Mouse (Mus musculus) lung, embryonic 14.5 days (tissue): ENCODE results near the gene Trim54. TPM values are rescaled to one million over a fixed set of nuclear protein-coding genes. Genes with fewer than 3 reads are reported as not detected.

Source experiments
- ATAC-seq: fragments of 200-750 bp; cut with Nextera tagmentation; 2 replicates; pipeline ENCODE4 v1.8.0; 2017; ENCODE audit warnings: mild to moderate bottlenecking, moderate TSS enrichment, moderate library complexity; ENCODE audit not compliant: insufficient read depth
- DNase-seq: peaks from one replicate; pipeline ENCODE4 v3.0.0-alpha.2; 2015
- H3K27ac ChIP-seq: fragments of 300-500 bp; sonication (generic); 2 replicates; pipeline ENCODE4 v1.5.1; 2014; ENCODE audit warnings: low read depth, mild to moderate bottlenecking, moderate library complexity
- H3K27me3 ChIP-seq: fragments of 300-500 bp; sonication (generic); 2 replicates; pipeline ENCODE4 v1.6.1; 2014; ENCODE audit warnings: low read length, control low read depth; ENCODE audit not compliant: insufficient read depth
- H3K36me3 ChIP-seq: fragments of 300-500 bp; sonication (generic); 2 replicates; pipeline ENCODE4 v1.6.1; 2014; ENCODE audit warnings: control low read depth; ENCODE audit not compliant: insufficient read depth
- H3K4me1 ChIP-seq: fragments of 300-500 bp; sonication (generic); 2 replicates; pipeline ENCODE4 v1.6.1; 2014; ENCODE audit warnings: antibody characterized with exemption, control low read depth; ENCODE audit not compliant: insufficient read depth
- H3K4me2 ChIP-seq: fragments of 300-500 bp; sonication (generic); 2 replicates; pipeline ENCODE4 v1.6.1; 2014; ENCODE audit warnings: mild to moderate bottlenecking
- H3K4me3 ChIP-seq: fragments of 300-500 bp; sonication (generic); 2 replicates; pipeline ENCODE4 v1.5.1; 2014; ENCODE audit warnings: low read depth, low read length
- H3K9ac ChIP-seq: fragments of 300-500 bp; sonication (generic); 2 replicates; pipeline ENCODE4 v1.6.1; 2014
- H3K9me3 ChIP-seq: fragments of 300-500 bp; sonication (generic); 2 replicates; pipeline ENCODE4 v1.6.1; 2016; ENCODE audit warnings: low read depth, low read length, control low read depth
- CTCF ChIP-seq: IDR thresholded peaks from 2 replicates; pipeline ENCODE4 v1.5.1; 2016; ENCODE audit warnings: antibody characterized with exemption, low read depth
- WGBS: fragments of 180-500 bp; shearing (Covaris S2); extraction: QIAGEN DNeasy Blood & Tissue Kit; methylation state at CpG from one replicate; pipeline ENCODE4 v1.1.7; 2014; 5-methylcytosine and 5-hydroxymethylcytosine counted together
- polyA plus RNA-seq: library from polyadenylated mRNA; unstranded; fragments of >200 nt; fragmentation: Nextera tagmentation; extraction: Ambion mirVana; gene quantifications from 2 replicates; pipeline ENCODE4 v1.2.1, GENCODE M21; 2014

The Trim54 gene
- polyA plus RNA-seq, 1 experiment from 2014 or later: not detected

DNA sequence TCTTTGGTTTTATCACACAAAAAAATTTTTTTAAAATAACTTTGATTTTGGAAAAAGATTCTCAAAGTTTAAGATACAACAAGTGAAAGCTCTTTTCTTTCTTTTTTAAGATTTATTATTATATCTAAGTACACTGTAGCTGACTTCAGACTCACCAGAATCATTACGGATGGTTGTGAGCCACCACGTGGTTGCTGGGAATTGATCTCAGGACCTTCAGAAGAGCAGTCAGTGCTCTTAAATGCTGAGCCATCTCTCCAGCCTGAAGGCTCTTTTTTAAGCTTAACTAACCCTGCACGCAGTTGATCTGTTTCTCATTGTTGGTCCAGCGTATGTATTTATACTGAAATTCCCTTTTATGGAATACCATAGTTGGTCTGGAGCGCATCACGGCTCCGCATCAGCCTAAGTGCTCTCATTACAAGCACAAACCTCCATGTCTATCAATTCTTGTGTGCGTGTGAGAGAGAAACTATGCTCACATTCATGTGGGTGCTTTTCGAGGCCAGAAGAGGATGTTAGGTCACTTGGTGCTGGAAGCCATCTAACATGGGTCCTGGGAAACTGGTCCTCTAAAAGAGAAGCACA lies 64.8 kb downstream of the Trim54 start:
- no peak for TF ChIP-seq CTCF
- Histone ChIP-seq H3K36me3 (no peaks in the 10 kb centered on the region), H3K4me1 (peaks cover 6% of the 10 kb centered on the region; the same call in 1 of the 2 replicates), H3K4me3 (no peak overlapping the region), H3K27ac (no peak overlapping the region), H3K9me3 (no peaks in the 10 kb centered on the region), H3K4me2 (no peak overlapping the region), H3K9ac (no peak overlapping the region), H3K27me3 (no peaks in the 10 kb centered on the region)
- ATAC-seq: no peak
- WGBS: 93% methylated on average over 9 of the region's 9 CpGs
- DNase-seq: no peak

DNA sequence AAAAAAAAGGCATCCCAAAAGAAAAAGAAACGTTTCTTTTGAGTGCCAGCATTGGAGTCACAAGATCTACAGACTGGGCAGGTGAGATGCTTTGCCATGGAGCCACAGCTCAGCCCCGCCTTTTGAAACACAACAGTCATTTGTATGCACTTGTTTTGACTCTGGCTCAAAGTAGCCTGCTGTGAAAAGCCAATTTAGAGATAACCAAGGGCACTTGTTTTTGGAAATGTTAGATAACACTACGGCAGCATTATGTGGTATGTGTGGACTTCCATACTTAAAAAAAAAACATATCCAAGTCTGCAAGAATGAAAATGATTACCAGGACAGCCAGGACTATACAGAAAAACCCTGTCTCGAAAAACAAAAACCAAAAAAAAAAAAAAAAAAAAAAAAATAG lies 67.2 kb downstream of the Trim54 start:
- no peak overlapping the region for H3K27ac ChIP-seq
- H3K4me2 ChIP-seq: no peak overlapping the region
- H3K36me3 ChIP-seq: peaks cover 23% of the 10 kb centered on the region
- DNase-seq (no peak), ATAC-seq (no peak)
- TF ChIP-seq CTCF: no peak
- no peaks in the 10 kb centered on the region for H3K27me3 ChIP-seq
- H3K9me3 ChIP-seq: no peaks in the 10 kb centered on the region
- no peak overlapping the region for H3K4me3 ChIP-seq
- H3K4me1 ChIP-seq: peaks cover 6% of the 10 kb centered on the region; the same call in 1 of the 2 replicates
- H3K9ac ChIP-seq: no peak overlapping the region
- WGBS: 46% methylated on average over 4 of the region's 4 CpGs

Other genes starting within 250 kb of the Trim54 start
- gene Tmem214, start 248.7 kb upstream of the Trim54 start, polyA plus RNA-seq: 72.3 and 72.5 TPM in 2 replicates
- gene Agbl5, start 228.0 kb upstream of the Trim54 start, polyA plus RNA-seq: 25.2 and 26.0 TPM in 2 replicates
- 472 and 477 TPM in 2 replicates for gene Ost4, start 208.9 kb upstream of the Trim54 start, polyA plus RNA-seq
- gene Emilin1, start 203.3 kb upstream of the Trim54 start, polyA plus RNA-seq: 162 and 185 TPM in 2 replicates
- 13.0 and 15.0 TPM in 2 replicates for gene Khk, start 195.3 kb upstream of the Trim54 start, polyA plus RNA-seq
- gene Cgref1, start 171.1 kb upstream of the Trim54 start, polyA plus RNA-seq: 2.3 and 2.6 TPM in 2 replicates
- gene Preb, start 156.4 kb upstream of the Trim54 start, polyA plus RNA-seq: 79.8 and 99.6 TPM in 2 replicates
- gene Tcf23, start 148.1 kb upstream of the Trim54 start, polyA plus RNA-seq: 0.16 and 0.25 TPM in 2 replicates
- gene Atraid, start 68.4 kb upstream of the Trim54 start, polyA plus RNA-seq: 148 and 159 TPM in 2 replicates
- 7.2 and 8.0 TPM in 2 replicates for gene Slc5a6, start 67.8 kb upstream of the Trim54 start, polyA plus RNA-seq
- gene Cad, start 61.9 kb upstream of the Trim54 start, polyA plus RNA-seq: 38.0 and 43.4 TPM in 2 replicates
- not detected in 2 replicates for gene Dnajc5g, start 10.4 kb upstream of the Trim54 start, polyA plus RNA-seq
- 0.38 TPM in 1 of 2 replicates, not detected in the other for gene Slc30a3, start 8.5 kb upstream of the Trim54 start, polyA plus RNA-seq
- gene Ucn, start 22.1 kb downstream of the Trim54 start, polyA plus RNA-seq: not detected in 2 replicates
- 55.3 and 58.3 TPM in 2 replicates for gene Mpv17, start 37.5 kb downstream of the Trim54 start, polyA plus RNA-seq
- 0.68 and 0.92 TPM in 2 replicates for gene Gm29609, start 63.2 kb downstream of the Trim54 start, polyA plus RNA-seq
- 74.1 and 78.6 TPM in 2 replicates for gene Gtf3c2, start 63.4 kb downstream of the Trim54 start, polyA plus RNA-seq
- 130 and 131 TPM in 2 replicates for gene Snx17, start 76.5 kb downstream of the Trim54 start, polyA plus RNA-seq
- 64.2 and 70.6 TPM in 2 replicates for gene Eif2b4, start 76.7 kb downstream of the Trim54 start, polyA plus RNA-seq
- gene Zfp513, start 85.6 kb downstream of the Trim54 start, polyA plus RNA-seq: 5.4 and 7.1 TPM in 2 replicates
- gene Ppm1g, start 104.0 kb downstream of the Trim54 start, polyA plus RNA-seq: 144 and 148 TPM in 2 replicates
- 158 and 165 TPM in 2 replicates for gene Nrbp1, start 124.2 kb downstream of the Trim54 start, polyA plus RNA-seq
- 0.37 and 0.38 TPM in 2 replicates for gene Gm9970, start 124.5 kb downstream of the Trim54 start, polyA plus RNA-seq
- 31.1 and 32.0 TPM in 2 replicates for gene Krtcap3, start 135.0 kb downstream of the Trim54 start, polyA plus RNA-seq
- gene Ift172, start 174.4 kb downstream of the Trim54 start, polyA plus RNA-seq: 32.3 and 36.4 TPM in 2 replicates
- 58.5 and 68.6 TPM in 2 replicates for gene Fndc4, start 179.4 kb downstream of the Trim54 start, polyA plus RNA-seq
- 0.34 TPM in 1 of 2 replicates, not detected in the other for gene Gckr, start 180.7 kb downstream of the Trim54 start, polyA plus RNA-seq